Mouse (Mus musculus): ENCODE measurements at regions not wholly inside any gene's neighbourhood (a gene's known extent, or its start where the extent isn't known, plus 50 kb on each side); places are given as distances from the start of the nearest gene placed in this dataset.
A peak's percentile ranks its signal among the peaks of the same experiment; 100 is the strongest.

GRCm38 (mm10) chr16:85966251-85966650, 64.6 kb upstream of the Adamts5 start:
- 70% methylated on average over 4 of the region's 4 CpGs for WGBS
- H3K27me3 ChIP-seq (ENCODE audit: control insufficient read depth, insufficient read depth, low read length) = no peaks in the 10 kb centered on the region

GRCm38 (mm10) chr16:85964352-85965210, 63.0 kb upstream of the Adamts5 start:
- H3K27ac ChIP-seq (replicated peaks; ENCODE audit: low read depth, low read length) = no peak overlapping the region
- no peak overlapping the region for H3K4me2 ChIP-seq (ENCODE audit: low read depth, low read length)
- no peak overlapping the region for H3K9ac ChIP-seq (replicated peaks; ENCODE audit: low read length)
- H3K4me3 ChIP-seq (ENCODE audit: low read depth, low read length) = no peak overlapping the region
- 78% methylated on average over 2 of the region's 2 CpGs for WGBS
- H3K4me1 ChIP-seq (ENCODE audit: control insufficient read depth, insufficient read depth, low read length) = no peaks in the 10 kb centered on the region
- H3K9me3 ChIP-seq (replicated peaks; ENCODE audit: control insufficient read depth, low read length) = no peaks in the 10 kb centered on the region
- H3K27me3 ChIP-seq (ENCODE audit: control insufficient read depth, insufficient read depth, low read length) = no peaks in the 10 kb centered on the region
- no peak for DNase-seq (ENCODE audit: low spot score)
- ATAC-seq (replicated peaks; ENCODE audit: insufficient number of reproducible peaks, low FRiP score, low TSS enrichment, low read depth) = 0 out of 2 replicates have a peak, but pooled peaks have one; percentile 73
- no peaks in the 10 kb centered on the region for H3K36me3 ChIP-seq (replicated peaks; ENCODE audit: control insufficient read depth, insufficient read depth, low read depth, low read length)

More at GRCm38 (mm10) chr16:85966251-85966650, 64.6 kb upstream of the Adamts5 start:
- no peak overlapping the region for H3K4me2 ChIP-seq (ENCODE audit: low read depth, low read length)
- no peaks in the 10 kb centered on the region for H3K4me1 ChIP-seq (ENCODE audit: control insufficient read depth, insufficient read depth, low read length)
- DNase-seq (ENCODE audit: low spot score) (no peak), ATAC-seq (replicated peaks; ENCODE audit: insufficient number of reproducible peaks, low FRiP score, low TSS enrichment, low read depth) (no peak)
- H3K9ac ChIP-seq (replicated peaks; ENCODE audit: low read length) = no peak overlapping the region
- H3K36me3 ChIP-seq (replicated peaks; ENCODE audit: control insufficient read depth, insufficient read depth, low read depth, low read length) = no peaks in the 10 kb centered on the region
- no peak overlapping the region for H3K27ac ChIP-seq (replicated peaks; ENCODE audit: low read depth, low read length)
- H3K4me3 ChIP-seq (ENCODE audit: low read depth, low read length) = no peak overlapping the region
- H3K9me3 ChIP-seq (replicated peaks; ENCODE audit: control insufficient read depth, low read length) = no peaks in the 10 kb centered on the region

GRCm38 (mm10) chr16:85956006-85956562, 54.5 kb upstream of the Adamts5 start:
- Histone ChIP-seq H3K4me2 (ENCODE audit: low read depth, low read length) (no peak overlapping the region), H3K9ac (replicated peaks; ENCODE audit: low read length) (no peak overlapping the region), H3K9me3 (replicated peaks; ENCODE audit: control insufficient read depth, low read length) (no peaks in the 10 kb centered on the region), H3K4me1 (ENCODE audit: control insufficient read depth, insufficient read depth, low read length) (no peaks in the 10 kb centered on the region), H3K27me3 (ENCODE audit: control insufficient read depth, insufficient read depth, low read length) (no peaks in the 10 kb centered on the region), H3K4me3 (ENCODE audit: low read depth, low read length) (no peak overlapping the region), H3K36me3 (replicated peaks; ENCODE audit: control insufficient read depth, insufficient read depth, low read depth, low read length) (no peaks in the 10 kb centered on the region), H3K27ac (replicated peaks; ENCODE audit: low read depth, low read length) (no peak overlapping the region)
- ATAC-seq (replicated peaks; ENCODE audit: insufficient number of reproducible peaks, low FRiP score, low TSS enrichment, low read depth) = no peak
- WGBS = 83% methylated on average over 4 of the region's 4 CpGs
- DNase-seq (ENCODE audit: low spot score) = no peak

GRCm38 (mm10) chr16:85951628-85952027, 50.0 kb upstream of the Adamts5 start:
- WGBS = 90% methylated on average over 4 of the region's 4 CpGs
- Histone ChIP-seq H3K4me3 (ENCODE audit: low read depth, low read length) (no peak overlapping the region), H3K4me1 (ENCODE audit: control insufficient read depth, insufficient read depth, low read length) (no peaks in the 10 kb centered on the region), H3K36me3 (replicated peaks; ENCODE audit: control insufficient read depth, insufficient read depth, low read depth, low read length) (no peaks in the 10 kb centered on the region), H3K27me3 (ENCODE audit: control insufficient read depth, insufficient read depth, low read length) (no peaks in the 10 kb centered on the region), H3K9ac (replicated peaks; ENCODE audit: low read length) (no peak overlapping the region), H3K27ac (replicated peaks; ENCODE audit: low read depth, low read length) (no peak overlapping the region), H3K9me3 (replicated peaks; ENCODE audit: control insufficient read depth, low read length) (no peaks in the 10 kb centered on the region), H3K4me2 (ENCODE audit: low read depth, low read length) (no peak overlapping the region)
- DNase-seq (ENCODE audit: low spot score) (no peak), ATAC-seq (replicated peaks; ENCODE audit: insufficient number of reproducible peaks, low FRiP score, low TSS enrichment, low read depth) (no peak)
